Comparison of ENCODE assay signal across 15 mouse cellular contexts in genomic region chr19:23946751-23947150, GRCm38 (mm10).
"Had no signal": no experiment of that assay in that cellular context is flagged by ENCODE, and none has a peak within 500 bp of the region (broad histone marks: within the 10 kb centered on the region; RNA-seq: fewer than 3 reads in every experiment).

No protein-coding gene starts in this region.

- H3K9ac ChIP-seq: neural tube, embryonic 15.5 days; stomach, embryonic 15.5 days had no signal

- H3K4me2 ChIP-seq: neural tube, embryonic 15.5 days; stomach, embryonic 15.5 days had no signal

- H3K27ac ChIP-seq: neural tube, embryonic 15.5 days; stomach, embryonic 15.5 days; stomach, postnatal 0 days had no signal

- H3K4me3 ChIP-seq: neural tube, embryonic 15.5 days; stomach, embryonic 15.5 days had no signal

- H3K9me3 ChIP-seq: neural tube, embryonic 15.5 days; stomach, embryonic 15.5 days had no signal

- H3K27me3 ChIP-seq: neural tube, embryonic 15.5 days; stomach, embryonic 15.5 days had no signal

- H3K4me1 ChIP-seq: neural tube, embryonic 15.5 days had no signal

- DNase-seq: retina, postnatal 1 day; right cerebral cortex, adult 18-20 months; right cerebral cortex, postnatal 14 days; right cerebral cortex, postnatal 25 days; right cerebral cortex, postnatal 4 days; spleen, adult 18-20 months; thymus, adult 18-20 months; thymus, adult 2 months; thymus, postnatal 14 days; thymus, postnatal 25 days; thymus, postnatal 36 days; thymus, postnatal 4 days had no signal

- H3K36me3 ChIP-seq: stomach, embryonic 15.5 days had no signal
